Mouse (Mus musculus) hindlimb bud, embryonic 11.5 days (tissue): ENCODE measurements around the gene Efcab11.
"Not testable (repeated sequence)": the region's sequence is repeated elsewhere in the genome, so short reads cannot be mapped to it uniquely, and the experiment has no call there.

ENCODE experiments used
- DNase-seq: peaks from one replicate; pipeline ENCODE4 v3.0.0-alpha.2; 2012; ENCODE audit warnings: low read depth, low spot score; ENCODE audit errors: extremely low spot score

The Efcab11 gene

DNA sequence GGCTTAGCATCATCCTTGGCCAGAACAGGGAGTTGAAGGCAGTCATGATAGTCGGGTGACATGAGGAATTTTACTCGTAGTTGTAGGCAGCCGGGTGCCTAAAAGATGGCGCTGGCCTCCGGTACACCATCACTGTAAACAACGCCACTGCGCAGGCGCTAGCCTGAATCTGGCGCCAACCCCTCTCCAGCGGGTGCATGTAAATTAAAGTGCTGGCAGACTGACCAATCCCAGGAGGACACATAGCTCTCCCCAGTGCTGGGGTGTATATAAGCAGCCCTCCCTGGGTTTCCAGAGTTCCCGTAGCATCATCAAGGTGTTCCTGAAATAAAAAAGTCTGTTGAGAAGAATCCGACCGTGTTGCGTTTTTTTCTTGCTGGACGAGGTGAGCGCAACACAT, 66.2 kb downstream of the Efcab11 start:
- DNase-seq = not testable (repeated sequence)

DNA sequence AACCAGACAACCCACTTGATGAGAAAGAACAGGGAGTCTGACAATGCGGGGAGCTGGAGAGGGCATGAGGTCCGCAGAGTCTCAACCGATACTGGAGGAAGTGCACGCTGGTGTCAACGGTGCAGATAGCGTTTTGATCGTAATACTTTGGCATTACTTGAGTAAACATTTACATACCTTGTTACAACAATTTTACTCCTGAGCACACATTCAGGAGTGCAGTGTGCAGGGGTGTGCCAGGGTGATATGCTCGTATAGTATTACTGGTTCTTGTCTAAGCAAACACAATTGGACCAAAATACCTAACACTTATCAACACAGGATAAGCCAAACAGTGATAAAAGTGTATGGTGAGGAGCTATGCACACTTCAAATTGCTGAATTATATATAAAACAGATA, 69.0 kb downstream of the Efcab11 start:
- no peak for DNase-seq

GRCm38 (mm10) chr12:99807891-99808290, 76.3 kb downstream of the Efcab11 start:
- no peak for DNase-seq

- DNase-seq = not testable (repeated sequence)
Measured at GRCm38 (mm10) chr12:99806741-99807140, 77.5 kb downstream of the Efcab11 start.

GRCm38 (mm10) chr12:99795921-99796320, 88.3 kb downstream of the Efcab11 start:
- DNase-seq = no peak

GRCm38 (mm10) chr12:99794792-99795620, 89.2 kb downstream of the Efcab11 start:
- no peak for DNase-seq

GRCm38 (mm10) chr12:99794158-99794515, 90.1 kb downstream of the Efcab11 start:
- DNase-seq = no peak

GRCm38 (mm10) chr12:99793465-99794157, 90.6 kb downstream of the Efcab11 start:
- DNase-seq = no peak

GRCm38 (mm10) chr12:99789283-99789960, 94.8 kb downstream of the Efcab11 start:
- DNase-seq = no peak

DNA sequence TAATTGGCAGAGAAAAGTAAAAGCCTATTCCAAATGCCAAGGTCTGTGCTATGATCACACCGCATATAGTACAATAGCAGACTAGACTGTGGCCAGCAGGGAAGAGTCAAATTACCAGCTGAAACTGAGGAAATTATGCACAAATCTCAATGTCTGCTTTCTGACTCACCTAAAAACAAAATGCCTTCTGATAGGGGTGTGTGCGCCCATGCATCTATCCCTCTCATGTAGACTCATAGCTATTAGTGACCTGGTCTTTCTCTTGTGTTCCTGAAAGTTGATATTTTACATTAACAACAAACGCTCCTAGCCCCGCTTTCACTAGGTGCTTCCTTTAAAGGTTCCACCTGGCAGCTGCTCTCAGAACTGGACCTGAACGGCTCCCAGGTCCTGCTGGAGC, 102.5 kb downstream of the Efcab11 start:
- DNase-seq = no peak

GRCm38 (mm10) chr12:99780396-99780795, 103.8 kb downstream of the Efcab11 start:
- no peak for DNase-seq

DNA sequence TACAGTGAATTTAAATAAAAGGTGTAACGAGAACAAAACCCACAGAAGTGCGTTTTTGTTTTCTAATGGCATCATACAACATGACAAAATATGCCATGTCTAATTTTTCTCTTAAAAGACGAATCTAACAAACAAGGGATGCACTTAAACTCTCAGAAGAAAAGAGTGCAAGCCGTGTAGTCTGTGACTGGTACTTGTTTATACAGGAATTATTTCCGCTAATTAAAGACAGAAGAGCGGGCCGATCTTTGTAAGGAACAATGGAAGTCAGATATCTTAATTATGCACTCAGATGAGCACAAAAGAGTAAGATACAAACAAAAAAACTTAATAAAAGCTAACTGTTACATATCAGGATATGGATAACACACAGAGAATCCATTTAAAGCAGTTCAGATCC, 104.3 kb downstream of the Efcab11 start:
- no peak for DNase-seq

DNA sequence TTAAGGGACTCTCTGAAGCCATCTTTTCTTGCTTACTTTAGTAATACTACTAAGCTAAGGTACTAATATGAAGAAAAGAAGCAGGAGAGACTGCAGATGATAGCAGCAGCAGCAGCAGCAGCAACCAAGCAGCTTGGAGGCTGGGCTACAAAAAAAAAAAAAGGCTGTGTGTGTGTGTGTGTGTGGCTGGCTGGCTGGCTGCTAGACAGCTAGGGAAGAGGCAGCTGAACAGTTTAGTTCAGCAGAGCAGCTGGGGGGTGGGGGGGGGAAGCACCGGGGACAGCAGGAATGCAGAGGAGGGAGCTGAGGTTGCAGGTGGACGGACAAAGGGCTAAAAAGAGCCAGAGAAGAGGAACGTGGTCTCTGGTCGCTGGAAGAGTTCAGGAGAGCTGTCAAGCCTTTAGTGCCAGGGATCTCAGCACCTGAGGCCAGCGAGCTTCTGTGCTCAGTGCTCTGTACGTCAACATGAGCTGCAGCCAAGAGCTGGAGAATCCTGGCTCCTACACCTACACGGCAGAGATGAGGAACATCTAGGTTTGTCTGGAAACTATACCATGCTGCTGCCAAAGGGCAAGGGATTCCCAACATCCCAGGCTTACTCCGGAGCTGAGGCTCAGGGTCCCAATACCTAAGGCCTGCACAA, 107.6 kb downstream of the Efcab11 start:
- no peak for DNase-seq

- no peak for DNase-seq
Measured at GRCm38 (mm10) chr12:99774864-99775263, 109.4 kb downstream of the Efcab11 start.

DNA sequence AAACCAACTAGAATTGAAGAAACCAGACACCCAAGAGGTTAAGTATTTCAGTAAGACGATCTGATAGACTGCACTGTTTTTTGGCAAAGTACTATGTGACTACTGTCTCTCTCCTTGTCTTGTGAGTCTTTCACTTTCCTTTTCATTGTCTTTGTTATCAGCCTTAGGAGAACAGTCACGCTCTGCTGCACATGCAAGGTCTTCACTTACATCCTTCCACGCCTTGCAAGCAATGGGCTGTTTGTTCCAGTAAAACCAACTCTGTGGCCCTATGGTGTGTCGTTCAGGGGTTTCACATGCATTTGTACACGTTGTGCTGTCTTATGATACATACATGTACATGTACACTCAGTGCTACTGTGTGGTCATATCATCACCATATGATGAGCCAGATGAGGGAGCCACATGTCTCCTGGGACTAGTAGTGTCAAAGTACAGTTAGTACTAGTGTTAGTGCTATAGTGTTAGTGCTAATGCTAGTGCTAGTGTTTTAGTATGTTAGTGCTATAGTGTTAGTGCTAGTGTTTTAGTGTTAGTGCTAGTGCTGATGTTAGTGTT, 110.5 kb downstream of the Efcab11 start:
- DNase-seq = no peak

GRCm38 (mm10) chr12:99771018-99771417, 113.2 kb downstream of the Efcab11 start:
- DNase-seq = no peak

GRCm38 (mm10) chr12:99769626-99770025, 114.6 kb downstream of the Efcab11 start:
- DNase-seq = no peak

- DNase-seq = no peak
Measured at GRCm38 (mm10) chr12:99767691-99768090, 116.5 kb downstream of the Efcab11 start.

GRCm38 (mm10) chr12:99765979-99766378, 118.3 kb downstream of the Efcab11 start:
- no peak for DNase-seq

- no peak for DNase-seq
Measured at GRCm38 (mm10) chr12:99764053-99764452, 120.2 kb downstream of the Efcab11 start.
